Mouse (Mus musculus): ENCODE data around the gene Gm20388.

GRCm38 (mm10) chr8:122460524-122461472, 2550.2 kb downstream of the Gm20388 start, which contains the start of gene Snai3:
- TF ChIP-seq CTCF (IDR thresholded peaks at IDR 0.05; ENCODE audit: insufficient read depth, low read depth, low read length) (no peak), POLR2A (IDR thresholded peaks at IDR 0.05; ENCODE audit: insufficient read depth, low read depth, low read length) (no peak)

Measured in olfactory bulb, adult 2 months (tissue).